Mouse (Mus musculus): ENCODE results near the gene Samd9l. TPM values are rescaled to one million over a fixed set of nuclear protein-coding genes. Genes with fewer than 3 reads are reported as not detected.
"Not testable (repeated sequence)": the region's sequence is repeated elsewhere in the genome, so short reads cannot be mapped to it uniquely, and the experiment has no call there.

Gene Samd9l
- 0.61 and 0.68 TPM in 2 replicates for polyA plus RNA-seq (2014; fragmentation: Nextera tagmentation; extraction: Ambion mirVana)

- H3K36me3 ChIP-seq (ENCODE audit: control insufficient read depth, insufficient read depth, low read length); H3K4me2 ChIP-seq; H3K9me3 ChIP-seq (ENCODE audit: control insufficient read depth, low read length); ATAC-seq (ENCODE audit: low FRiP score); H3K4me1 ChIP-seq (ENCODE audit: control insufficient read depth, insufficient read depth, low read length); H3K9ac ChIP-seq (ENCODE audit: low read length); H3K4me3 ChIP-seq (ENCODE audit: low read depth, low read length); H3K27ac ChIP-seq (ENCODE audit: low read depth, low read length); H3K27me3 ChIP-seq (ENCODE audit: control insufficient read depth, insufficient read depth, low read length); DNase-seq (ENCODE audit: low spot score, missing footprints): not testable (repeated sequence)
- 56% methylated on average over 4 of the region's 4 CpGs for WGBS
These were observed at the start of gene Samd9l for GRCm38 (mm10) chr6:3399340-3400068. Gene Samd9l (minus strand): TSS chr6:3399572.

GRCm38 (mm10) chr6:3447404-3447803 is 48.0 kb upstream of the Samd9l start:
- no peaks in the 10 kb centered on the region for H3K9me3 ChIP-seq (ENCODE audit: control insufficient read depth, low read length)
- H3K4me1 ChIP-seq (ENCODE audit: control insufficient read depth, insufficient read depth, low read length): no peaks in the 10 kb centered on the region
- H3K36me3 ChIP-seq (ENCODE audit: control insufficient read depth, insufficient read depth, low read length): no peaks in the 10 kb centered on the region
- no peak overlapping the region for H3K9ac ChIP-seq (ENCODE audit: low read length)
- ATAC-seq (ENCODE audit: low FRiP score) (peak; percentile 89), DNase-seq (ENCODE audit: low spot score, missing footprints) (peak; percentile 92)
- H3K4me2 ChIP-seq: no peak overlapping the region
- H3K4me3 ChIP-seq (ENCODE audit: low read depth, low read length): no peak overlapping the region
- WGBS: 3% methylated on average over 5 of the region's 5 CpGs
- no peak overlapping the region for H3K27ac ChIP-seq (ENCODE audit: low read depth, low read length)
- no peaks in the 10 kb centered on the region for H3K27me3 ChIP-seq (ENCODE audit: control insufficient read depth, insufficient read depth, low read length)

- Histone ChIP-seq H3K4me3 (ENCODE audit: low read depth, low read length) (no peak overlapping the region), H3K36me3 (ENCODE audit: control insufficient read depth, insufficient read depth, low read length) (no peaks in the 10 kb centered on the region), H3K9me3 (ENCODE audit: control insufficient read depth, low read length) (no peaks in the 10 kb centered on the region), H3K4me1 (ENCODE audit: control insufficient read depth, insufficient read depth, low read length) (no peaks in the 10 kb centered on the region), H3K9ac (ENCODE audit: low read length) (no peak overlapping the region), H3K4me2 (no peak overlapping the region), H3K27ac (ENCODE audit: low read depth, low read length) (no peak overlapping the region), H3K27me3 (ENCODE audit: control insufficient read depth, insufficient read depth, low read length) (no peaks in the 10 kb centered on the region)
- 23% methylated on average over 1 of the region's 1 CpGs for WGBS
- ATAC-seq (ENCODE audit: low FRiP score): no peak
- DNase-seq (ENCODE audit: low spot score, missing footprints): no peak
These were observed 44.5 kb upstream of the Samd9l start for GRCm38 (mm10) chr6:3443905-3444304.

GRCm38 (mm10) chr6:3436087-3436486 is 36.7 kb upstream of the Samd9l start:
- H3K9me3 ChIP-seq (ENCODE audit: control insufficient read depth, low read length): no peaks in the 10 kb centered on the region
- H3K4me2 ChIP-seq: no peak overlapping the region
- no peaks in the 10 kb centered on the region for H3K4me1 ChIP-seq (ENCODE audit: control insufficient read depth, insufficient read depth, low read length)
- ATAC-seq (ENCODE audit: low FRiP score) (no peak), DNase-seq (ENCODE audit: low spot score, missing footprints) (no peak)
- no peaks in the 10 kb centered on the region for H3K27me3 ChIP-seq (ENCODE audit: control insufficient read depth, insufficient read depth, low read length)
- H3K9ac ChIP-seq (ENCODE audit: low read length): no peak overlapping the region
- H3K36me3 ChIP-seq (ENCODE audit: control insufficient read depth, insufficient read depth, low read length): no peaks in the 10 kb centered on the region
- no peak overlapping the region for H3K27ac ChIP-seq (ENCODE audit: low read depth, low read length)
- H3K4me3 ChIP-seq (ENCODE audit: low read depth, low read length): no peak overlapping the region

GRCm38 (mm10) chr6:3430976-3431375 is 31.6 kb upstream of the Samd9l start:
- DNase-seq (ENCODE audit: low spot score, missing footprints); H3K4me2 ChIP-seq; H3K27ac ChIP-seq (ENCODE audit: low read depth, low read length); H3K9ac ChIP-seq (ENCODE audit: low read length); H3K9me3 ChIP-seq (ENCODE audit: control insufficient read depth, low read length); H3K4me3 ChIP-seq (ENCODE audit: low read depth, low read length); ATAC-seq (ENCODE audit: low FRiP score); H3K4me1 ChIP-seq (ENCODE audit: control insufficient read depth, insufficient read depth, low read length); H3K27me3 ChIP-seq (ENCODE audit: control insufficient read depth, insufficient read depth, low read length); H3K36me3 ChIP-seq (ENCODE audit: control insufficient read depth, insufficient read depth, low read length): not testable (repeated sequence)
- WGBS: 83% methylated on average over 2 of the region's 2 CpGs

GRCm38 (mm10) chr6:3427047-3427446 is 27.7 kb upstream of the Samd9l start:
- 83% methylated on average over 1 of the region's 1 CpGs for WGBS
- no peak for ATAC-seq (ENCODE audit: low FRiP score)
- H3K36me3 ChIP-seq (ENCODE audit: control insufficient read depth, insufficient read depth, low read length): no peaks in the 10 kb centered on the region

GRCm38 (mm10) chr6:3425333-3425732 is 26.0 kb upstream of the Samd9l start:
- not testable (repeated sequence) for H3K4me2 ChIP-seq; H3K27ac ChIP-seq (ENCODE audit: low read depth, low read length); H3K27me3 ChIP-seq (ENCODE audit: control insufficient read depth, insufficient read depth, low read length); H3K9ac ChIP-seq (ENCODE audit: low read length); H3K4me1 ChIP-seq (ENCODE audit: control insufficient read depth, insufficient read depth, low read length); ATAC-seq (ENCODE audit: low FRiP score); H3K9me3 ChIP-seq (ENCODE audit: control insufficient read depth, low read length); H3K4me3 ChIP-seq (ENCODE audit: low read depth, low read length); DNase-seq (ENCODE audit: low spot score, missing footprints); H3K36me3 ChIP-seq (ENCODE audit: control insufficient read depth, insufficient read depth, low read length)

More at GRCm38 (mm10) chr6:3427047-3427446, 27.7 kb upstream of the Samd9l start:
- Histone ChIP-seq H3K9ac (ENCODE audit: low read length) (no peak overlapping the region), H3K4me1 (ENCODE audit: control insufficient read depth, insufficient read depth, low read length) (no peaks in the 10 kb centered on the region), H3K4me3 (ENCODE audit: low read depth, low read length) (no peak overlapping the region), H3K27ac (ENCODE audit: low read depth, low read length) (no peak overlapping the region), H3K27me3 (ENCODE audit: control insufficient read depth, insufficient read depth, low read length) (no peaks in the 10 kb centered on the region), H3K4me2 (no peak overlapping the region), H3K9me3 (ENCODE audit: control insufficient read depth, low read length) (no peaks in the 10 kb centered on the region)
- DNase-seq (ENCODE audit: low spot score, missing footprints): no peak

- not testable (repeated sequence) for H3K4me1 ChIP-seq (ENCODE audit: control insufficient read depth, insufficient read depth, low read length); DNase-seq (ENCODE audit: low spot score, missing footprints); H3K36me3 ChIP-seq (ENCODE audit: control insufficient read depth, insufficient read depth, low read length); H3K27me3 ChIP-seq (ENCODE audit: control insufficient read depth, insufficient read depth, low read length); H3K4me3 ChIP-seq (ENCODE audit: low read depth, low read length); H3K4me2 ChIP-seq; H3K9ac ChIP-seq (ENCODE audit: low read length); H3K27ac ChIP-seq (ENCODE audit: low read depth, low read length); ATAC-seq (ENCODE audit: low FRiP score); H3K9me3 ChIP-seq (ENCODE audit: control insufficient read depth, low read length)
- 29% methylated on average over 1 of the region's 4 CpGs for WGBS
These were observed 25.4 kb upstream of the Samd9l start for GRCm38 (mm10) chr6:3424613-3425277.

GRCm38 (mm10) chr6:3397182-3397906 is 2.0 kb downstream of the Samd9l start:
- not testable (repeated sequence) for ATAC-seq (ENCODE audit: low FRiP score); H3K9me3 ChIP-seq (ENCODE audit: control insufficient read depth, low read length); H3K4me1 ChIP-seq (ENCODE audit: control insufficient read depth, insufficient read depth, low read length); H3K9ac ChIP-seq (ENCODE audit: low read length); H3K36me3 ChIP-seq (ENCODE audit: control insufficient read depth, insufficient read depth, low read length); H3K27ac ChIP-seq (ENCODE audit: low read depth, low read length); H3K27me3 ChIP-seq (ENCODE audit: control insufficient read depth, insufficient read depth, low read length); DNase-seq (ENCODE audit: low spot score, missing footprints); H3K4me2 ChIP-seq; H3K4me3 ChIP-seq (ENCODE audit: low read depth, low read length)
- WGBS: 87% methylated on average over 3 of the region's 7 CpGs

All from midbrain, embryonic 11.5 days (tissue).